Mouse (Mus musculus): ENCODE data around the gene Ifrd2. TPM values are rescaled to one million over a fixed set of nuclear protein-coding genes. Genes with fewer than 3 reads are reported as not detected.
"Not testable (repeated sequence)": the region's sequence is repeated elsewhere in the genome, so short reads cannot be mapped to it uniquely, and the experiment has no call there.

Gene Ifrd2
- total RNA-seq, 2 experiments from 2014 or later: 192 to 226 TPM

DNA sequence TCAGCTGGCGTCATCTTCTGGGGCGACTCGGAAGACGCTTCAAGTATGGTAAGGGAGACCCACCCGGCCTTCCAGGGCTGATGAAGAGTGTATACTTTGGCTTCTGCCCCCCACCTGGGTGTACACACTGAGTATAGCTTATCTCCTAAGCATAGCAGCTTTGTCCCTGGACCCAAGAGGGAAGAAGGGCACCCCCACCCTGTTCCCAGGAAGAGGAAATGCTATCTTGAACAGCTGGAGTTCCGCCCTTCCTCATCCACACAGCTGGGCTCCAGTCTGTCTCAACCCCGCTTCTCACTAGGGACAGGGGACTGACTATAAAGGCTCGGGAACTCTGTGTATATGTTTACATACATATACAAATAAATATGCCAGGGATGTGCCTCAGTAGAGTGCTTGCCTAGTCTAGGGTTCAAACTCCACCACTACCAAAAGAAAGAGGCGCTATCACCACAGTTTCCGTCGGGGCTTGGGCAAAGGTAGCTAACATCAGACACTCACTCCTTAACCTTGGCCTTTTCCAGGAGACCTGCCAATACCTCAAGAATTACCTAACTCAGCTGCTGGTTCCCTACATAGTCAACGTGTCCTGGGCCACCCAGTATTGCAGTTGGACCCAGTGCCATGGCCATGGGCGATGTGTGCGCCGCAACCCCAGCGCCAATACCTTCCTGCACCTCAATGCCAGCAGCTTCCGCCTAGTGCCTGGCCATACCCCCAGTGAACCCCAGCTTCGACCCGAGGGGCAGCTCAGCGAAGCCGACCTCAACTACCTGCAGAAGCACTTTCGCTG, 15.7 kb upstream of the Ifrd2 start:
- no peak for ATAC-seq (replicated peaks; ENCODE audit: low FRiP score, low TSS enrichment, poor library complexity, severe bottlenecking)

DNA sequence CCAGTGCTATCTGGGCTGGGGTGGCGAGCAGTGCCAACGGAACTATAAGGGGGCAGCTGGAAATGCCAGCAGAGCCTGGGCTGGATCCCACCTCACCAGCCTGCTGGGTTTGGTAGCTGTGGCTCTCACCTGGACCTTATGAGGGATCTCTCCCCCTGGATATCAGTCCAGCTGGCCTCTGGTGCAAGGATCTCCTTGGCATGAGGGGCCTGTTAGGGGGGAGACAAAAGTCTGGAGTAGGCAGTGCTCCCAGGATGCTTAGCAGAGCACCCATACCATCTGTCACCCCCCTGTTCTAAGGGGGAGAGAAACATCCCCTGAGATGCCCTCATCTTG, 15.1 kb upstream of the Ifrd2 start:
- no peak for ATAC-seq (replicated peaks; ENCODE audit: low FRiP score, low TSS enrichment, poor library complexity, severe bottlenecking)

DNA sequence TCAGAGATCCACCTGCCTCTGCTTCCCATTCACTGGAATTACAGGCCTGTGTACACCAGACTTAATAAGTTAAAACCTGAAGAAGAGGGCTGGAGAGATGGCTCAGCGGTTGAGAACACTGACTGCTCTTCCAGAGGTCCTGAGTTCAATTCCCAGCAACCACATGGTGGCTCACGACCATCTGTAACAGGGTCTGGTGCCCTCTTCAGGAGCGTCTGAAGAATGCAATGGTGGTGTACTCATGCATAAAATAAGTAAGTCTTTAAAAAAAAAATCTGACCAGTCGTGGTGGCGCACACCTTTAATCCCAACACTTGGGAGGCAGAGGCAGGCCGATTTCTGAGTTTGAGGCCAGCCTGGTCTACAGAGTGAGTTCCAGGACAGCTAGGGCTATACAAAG, 13.7 kb upstream of the Ifrd2 start:
- not testable (repeated sequence) for ATAC-seq (replicated peaks; ENCODE audit: low FRiP score, low TSS enrichment, poor library complexity, severe bottlenecking)

DNA sequence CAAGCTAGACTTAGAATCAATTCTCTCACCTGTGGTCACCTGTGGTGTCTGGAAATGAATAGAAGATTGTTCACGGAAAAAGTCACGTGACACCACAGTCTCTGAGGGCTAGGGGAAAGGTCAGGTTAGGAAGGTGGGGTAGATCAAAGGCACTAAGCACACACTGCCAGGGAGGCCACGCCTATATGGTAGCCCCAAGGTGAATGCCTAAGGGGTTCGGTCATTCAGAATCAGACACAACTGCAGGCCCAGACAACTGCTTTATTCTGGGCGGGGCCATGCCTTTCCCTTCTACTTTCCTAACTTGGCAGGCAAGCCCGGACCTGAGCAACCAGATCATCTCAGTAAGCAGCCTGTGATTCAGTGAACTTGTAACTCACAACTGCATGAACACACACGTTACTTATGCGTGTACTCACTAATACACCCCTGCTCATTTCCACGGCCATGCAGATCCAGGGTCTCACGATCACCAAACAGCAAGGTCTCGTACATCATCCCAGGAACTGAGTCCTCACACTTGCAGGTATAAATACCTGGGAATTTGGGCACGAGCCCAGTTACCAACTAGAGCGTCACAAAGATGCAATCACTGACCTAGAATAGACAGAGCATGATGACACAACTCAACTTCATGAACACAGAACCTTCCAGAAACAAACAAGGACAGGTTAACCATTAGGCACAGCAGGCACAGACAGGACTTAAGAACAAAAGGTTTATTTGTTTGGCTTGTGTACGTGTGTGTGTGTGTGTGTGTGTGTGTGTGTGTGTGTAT, 11.7 kb upstream of the Ifrd2 start:
- no peak for ATAC-seq (replicated peaks; ENCODE audit: low FRiP score, low TSS enrichment, poor library complexity, severe bottlenecking)

DNA sequence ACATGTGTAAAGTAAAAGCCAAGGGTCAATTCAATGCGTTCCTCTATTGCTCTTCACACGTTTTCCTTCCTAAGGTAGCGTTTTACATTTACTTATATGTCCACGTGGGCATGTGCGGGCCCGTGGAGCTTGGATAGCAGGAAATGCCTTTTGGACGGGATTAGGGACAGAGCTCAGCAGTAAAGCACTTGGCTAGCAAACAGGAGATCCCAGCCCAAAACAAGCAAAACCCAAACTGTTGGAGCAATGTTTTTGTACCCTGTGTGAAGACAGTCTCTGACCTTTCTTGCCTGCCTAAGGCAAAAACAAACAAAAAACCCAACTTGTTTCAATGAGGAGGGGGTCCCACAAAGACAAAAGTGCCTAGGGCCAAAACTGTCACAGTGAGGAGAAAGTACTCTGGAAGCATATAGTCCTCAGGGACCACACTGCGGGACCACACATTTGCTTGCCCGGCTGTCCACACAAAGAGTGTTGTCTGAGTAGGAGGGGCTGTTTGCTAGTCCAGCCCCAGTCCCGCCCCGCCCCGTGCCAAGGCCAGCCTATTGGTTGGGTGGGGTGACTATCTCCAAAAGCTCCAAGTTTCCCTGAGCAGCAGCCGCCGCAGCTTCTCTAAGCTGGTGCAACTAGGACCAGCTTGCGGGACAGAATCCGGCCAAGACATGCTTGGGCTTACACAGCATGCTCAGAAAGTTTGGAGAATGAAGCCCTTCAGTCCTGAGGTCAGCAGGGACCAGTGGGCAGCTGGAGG, 10.9 kb upstream of the Ifrd2 start, which contains the start of gene Hyal1:
Gene Hyal1 (plus strand): TSS at position 571 of the 751 bp plus-strand sequence.
- peak; percentile 77 for ATAC-seq (replicated peaks; ENCODE audit: low FRiP score, low TSS enrichment, poor library complexity, severe bottlenecking)

DNA sequence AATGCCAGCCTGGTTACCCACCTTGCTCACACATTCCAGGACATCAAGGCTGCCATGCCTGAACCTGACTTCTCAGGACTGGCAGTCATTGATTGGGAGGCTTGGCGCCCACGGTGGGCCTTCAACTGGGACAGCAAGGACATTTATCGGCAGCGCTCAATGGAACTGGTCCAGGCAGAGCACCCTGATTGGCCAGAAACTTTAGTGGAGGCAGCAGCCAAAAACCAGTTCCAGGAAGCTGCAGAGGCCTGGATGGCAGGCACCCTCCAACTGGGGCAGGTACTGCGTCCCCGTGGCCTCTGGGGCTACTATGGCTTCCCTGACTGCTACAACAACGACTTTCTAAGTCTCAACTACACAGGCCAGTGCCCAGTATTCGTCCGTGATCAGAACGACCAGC, 9.6 kb upstream of the Ifrd2 start:
- no peak for ATAC-seq (replicated peaks; ENCODE audit: low FRiP score, low TSS enrichment, poor library complexity, severe bottlenecking)

DNA sequence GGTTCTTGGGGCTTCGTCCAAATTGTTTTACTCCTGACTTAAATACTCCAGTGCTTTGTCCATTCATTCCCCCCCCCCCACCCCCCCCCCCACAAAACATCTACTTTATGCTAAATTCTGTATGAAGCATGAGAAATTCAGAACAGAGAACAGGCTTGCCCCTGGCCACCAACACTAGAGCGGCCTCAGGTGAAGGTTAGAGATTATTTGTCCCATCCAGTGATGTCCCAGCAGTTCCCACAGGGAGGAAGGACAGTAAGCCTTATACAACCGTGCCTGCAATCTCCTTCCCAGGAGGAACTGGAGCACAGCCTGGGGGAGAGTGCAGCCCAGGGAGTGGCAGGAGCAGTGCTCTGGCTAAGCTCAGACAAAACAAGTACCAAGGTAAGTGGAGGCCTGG, 8.9 kb upstream of the Ifrd2 start, which contains the start of gene Naa80:
Gene Naa80 (plus strand): TSS at position 301 of the 400 bp plus-strand sequence.
- ATAC-seq (replicated peaks; ENCODE audit: low FRiP score, low TSS enrichment, poor library complexity, severe bottlenecking): no peak

DNA sequence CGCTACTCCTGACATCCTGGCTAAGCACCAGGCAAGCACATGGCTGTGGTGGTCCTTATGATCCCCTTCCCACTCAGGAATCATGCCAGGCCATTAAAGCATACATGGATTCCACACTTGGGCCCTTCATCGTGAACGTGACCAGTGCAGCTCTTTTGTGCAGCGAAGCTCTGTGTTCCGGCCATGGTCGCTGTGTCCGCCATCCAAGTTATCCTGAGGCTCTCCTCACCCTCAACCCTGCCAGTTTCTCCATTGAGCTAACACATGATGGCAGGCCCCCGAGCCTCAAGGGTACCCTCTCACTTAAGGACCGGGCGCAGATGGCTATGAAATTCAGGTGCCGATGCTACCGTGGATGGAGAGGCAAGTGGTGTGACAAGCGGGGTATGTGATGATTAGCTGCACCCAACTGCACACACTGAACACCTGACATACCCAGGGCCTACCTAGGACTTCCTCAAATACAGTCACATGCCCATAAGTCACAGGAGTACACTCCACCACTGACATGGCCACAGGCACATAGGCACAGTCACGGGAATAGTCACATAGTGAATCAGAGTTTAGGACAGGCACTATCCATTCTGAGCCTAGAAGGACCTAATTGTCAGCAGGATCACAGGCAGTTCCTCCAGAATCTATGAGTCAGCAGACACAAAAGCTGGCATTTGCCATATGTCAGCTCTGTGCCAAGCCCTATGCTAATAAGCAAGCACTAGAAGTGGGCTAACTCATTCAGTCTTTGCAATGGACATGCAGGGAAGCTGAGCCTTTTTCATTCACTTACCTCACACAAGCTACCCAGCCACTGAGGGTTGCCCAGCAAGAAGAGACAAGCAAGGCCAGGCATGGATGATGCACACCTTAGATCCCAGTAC, 8.2 kb upstream of the Ifrd2 start:
- no peak for ATAC-seq (replicated peaks; ENCODE audit: low FRiP score, low TSS enrichment, poor library complexity, severe bottlenecking)

DNA sequence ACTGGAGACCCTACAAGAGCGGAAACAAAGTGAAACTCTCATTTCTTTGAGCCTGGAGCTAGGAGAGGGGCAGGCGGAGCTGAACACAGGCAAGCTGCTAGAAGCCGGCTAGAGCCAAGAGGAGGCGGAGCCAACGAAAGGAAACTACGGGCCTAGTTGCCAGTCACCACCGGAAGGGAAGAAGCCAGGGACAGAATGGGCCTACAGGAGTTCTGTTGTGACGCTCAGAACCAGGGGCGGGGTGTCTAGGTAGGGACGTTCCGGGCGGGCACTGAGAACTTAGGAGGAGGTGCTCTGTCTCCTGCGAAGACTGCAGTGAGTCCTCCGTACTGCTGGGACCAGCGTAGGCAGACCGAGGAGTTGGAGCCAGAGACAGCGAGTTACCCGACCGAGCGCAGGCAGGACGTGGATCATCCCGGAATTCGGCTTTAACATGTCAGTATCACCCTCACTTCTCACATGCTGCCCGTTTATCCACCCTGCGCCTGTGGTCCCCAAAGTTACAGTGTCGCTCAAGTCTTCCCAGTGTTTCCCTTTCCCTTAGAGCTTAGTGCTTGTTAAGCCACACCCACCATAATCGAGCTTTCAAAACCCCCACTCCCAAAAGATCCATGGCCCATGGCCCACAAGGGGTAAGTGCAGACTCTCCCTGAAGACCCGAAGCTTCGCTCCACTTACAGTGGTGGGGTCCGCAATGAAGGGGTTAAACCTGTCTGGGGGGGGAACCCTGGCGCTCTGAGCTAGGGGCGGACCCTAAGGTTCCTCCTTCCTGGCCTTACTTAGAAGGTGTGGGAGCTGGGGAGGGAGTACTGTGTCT, 6.7 kb upstream of the Ifrd2 start, which contains the start of gene Hyal3:
Gene Hyal3 (plus strand): TSS at position 318 of the 817 bp plus-strand sequence.
- peak; percentile 84 for ATAC-seq (replicated peaks; ENCODE audit: low FRiP score, low TSS enrichment, poor library complexity, severe bottlenecking)

DNA sequence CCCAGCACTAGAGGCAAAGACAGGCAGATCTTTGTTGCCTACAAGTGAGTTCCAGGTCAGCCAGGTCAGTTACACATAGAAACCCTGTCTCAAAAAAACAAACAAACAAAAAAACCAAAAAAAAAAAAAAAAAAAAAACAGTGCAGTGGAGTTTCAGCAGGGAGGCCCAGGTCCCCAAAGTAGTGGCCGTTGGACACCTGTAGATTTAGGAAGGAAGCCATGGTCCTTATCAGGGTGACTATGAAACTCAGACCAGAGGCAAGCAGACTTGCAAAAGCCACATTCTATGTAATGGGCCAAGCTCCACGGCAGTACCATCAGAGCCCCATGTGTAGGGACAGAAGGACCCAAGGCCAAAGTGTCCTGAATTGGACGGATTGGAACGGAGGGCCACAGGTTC, 5.9 kb upstream of the Ifrd2 start:
- ATAC-seq (replicated peaks; ENCODE audit: low FRiP score, low TSS enrichment, poor library complexity, severe bottlenecking): no peak

DNA sequence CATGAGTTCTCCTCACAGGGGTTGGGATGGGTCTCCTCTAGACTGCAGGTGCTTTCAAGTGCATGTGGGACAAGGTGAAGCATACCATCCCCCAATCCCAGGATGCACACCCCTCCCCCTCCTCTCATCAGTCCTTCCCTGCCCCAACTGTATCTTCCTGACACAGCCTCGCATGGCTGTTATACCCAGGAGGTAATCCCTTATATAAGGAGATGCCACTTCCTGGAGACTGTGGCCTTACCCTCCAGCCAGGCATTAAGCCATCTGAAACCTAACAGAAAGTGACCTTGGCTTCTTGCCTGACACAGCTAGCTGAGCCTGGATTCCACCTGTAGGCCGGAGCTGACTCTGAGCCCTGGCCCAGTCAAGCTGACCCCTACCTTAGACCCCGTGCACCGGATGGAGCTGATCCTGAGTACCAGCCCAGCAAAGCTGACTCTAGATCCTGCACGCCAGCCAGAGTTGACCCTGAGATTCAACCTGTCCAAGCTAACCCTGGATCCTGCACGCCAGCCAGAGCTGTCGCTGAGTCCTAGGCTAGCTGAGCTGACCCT, 4.9 kb upstream of the Ifrd2 start:
- no peak for ATAC-seq (replicated peaks; ENCODE audit: low FRiP score, low TSS enrichment, poor library complexity, severe bottlenecking)

DNA sequence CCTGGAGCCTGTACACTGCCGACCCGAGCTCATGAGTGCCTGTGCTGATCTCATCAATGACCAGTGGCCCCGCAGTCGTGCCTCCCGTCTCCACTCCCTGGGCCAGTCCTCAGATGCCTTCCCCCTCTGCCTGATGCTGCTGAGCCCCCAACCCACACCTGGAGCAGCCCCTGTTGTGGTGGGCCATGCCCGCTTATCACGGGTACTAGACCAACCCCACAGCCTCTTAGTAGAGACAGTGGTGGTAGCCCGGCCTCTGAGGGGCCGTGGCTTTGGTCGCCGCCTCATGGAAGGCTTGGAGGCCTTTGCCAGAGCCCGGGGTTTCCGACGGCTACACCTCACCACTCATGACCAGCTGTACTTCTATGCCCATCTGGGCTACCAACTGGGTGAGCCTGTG, 4.3 kb upstream of the Ifrd2 start:
- ATAC-seq (replicated peaks; ENCODE audit: low FRiP score, low TSS enrichment, poor library complexity, severe bottlenecking): no peak

DNA sequence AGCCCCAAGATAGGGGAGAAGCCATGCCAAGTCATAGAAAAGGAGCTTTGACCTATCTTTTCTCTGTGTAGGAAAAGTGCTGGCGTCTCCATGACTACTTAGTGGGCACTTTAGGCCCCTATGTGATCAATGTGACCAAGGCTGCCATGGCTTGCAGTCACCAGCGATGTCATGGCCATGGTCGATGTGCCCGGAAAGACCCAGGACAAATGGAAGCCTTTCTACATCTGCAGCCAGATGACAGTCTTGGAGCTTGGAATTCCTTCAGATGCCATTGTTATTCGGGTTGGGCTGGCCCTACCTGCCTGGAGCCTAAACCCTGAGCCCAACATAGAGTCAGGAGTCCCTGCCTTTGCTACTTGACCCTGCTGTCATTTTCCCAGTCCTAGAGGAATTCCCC, 938 bp upstream of the Ifrd2 start:
- ATAC-seq (replicated peaks; ENCODE audit: low FRiP score, low TSS enrichment, poor library complexity, severe bottlenecking): no peak

DNA sequence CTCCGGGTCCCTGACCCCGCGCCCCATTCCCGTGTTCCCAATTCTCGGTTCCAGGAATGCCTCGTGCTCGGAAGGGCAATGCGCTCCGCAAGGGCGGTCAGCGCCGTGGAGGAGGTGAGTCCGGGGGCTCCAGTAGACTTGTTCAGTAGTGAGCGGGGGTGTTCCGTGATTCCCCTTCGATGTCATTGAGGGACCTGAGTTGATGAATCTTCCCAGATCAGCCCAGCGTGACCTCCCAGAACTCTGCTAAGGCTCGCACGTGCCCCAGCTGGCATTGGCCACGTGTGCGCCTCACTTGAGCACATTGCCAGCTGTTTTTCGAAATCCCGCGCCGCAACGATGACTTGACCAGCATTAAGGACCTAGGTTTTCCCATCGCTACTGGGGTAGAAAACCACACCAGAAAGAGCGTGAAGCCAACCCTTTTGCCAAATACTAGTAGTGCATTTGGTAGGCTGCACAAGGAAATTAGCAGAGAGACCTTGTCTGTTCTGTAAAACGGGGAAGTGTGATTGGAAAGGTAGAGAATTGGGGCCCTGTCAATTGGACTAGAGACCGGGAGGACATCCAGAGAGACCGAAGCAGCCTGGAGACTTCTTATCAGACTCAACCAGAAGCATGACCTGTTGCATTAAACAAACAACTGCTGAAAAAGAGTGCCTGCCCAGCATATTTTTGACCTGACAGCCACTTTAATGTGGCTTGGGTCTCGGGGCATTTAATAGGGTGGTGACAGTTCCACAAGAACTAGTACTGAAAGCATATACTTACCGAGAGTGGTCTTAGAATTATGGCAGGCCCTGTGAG, 594 bp downstream of the Ifrd2 start:
- peak; percentile 25 for ATAC-seq (replicated peaks; ENCODE audit: low FRiP score, low TSS enrichment, poor library complexity, severe bottlenecking)

DNA sequence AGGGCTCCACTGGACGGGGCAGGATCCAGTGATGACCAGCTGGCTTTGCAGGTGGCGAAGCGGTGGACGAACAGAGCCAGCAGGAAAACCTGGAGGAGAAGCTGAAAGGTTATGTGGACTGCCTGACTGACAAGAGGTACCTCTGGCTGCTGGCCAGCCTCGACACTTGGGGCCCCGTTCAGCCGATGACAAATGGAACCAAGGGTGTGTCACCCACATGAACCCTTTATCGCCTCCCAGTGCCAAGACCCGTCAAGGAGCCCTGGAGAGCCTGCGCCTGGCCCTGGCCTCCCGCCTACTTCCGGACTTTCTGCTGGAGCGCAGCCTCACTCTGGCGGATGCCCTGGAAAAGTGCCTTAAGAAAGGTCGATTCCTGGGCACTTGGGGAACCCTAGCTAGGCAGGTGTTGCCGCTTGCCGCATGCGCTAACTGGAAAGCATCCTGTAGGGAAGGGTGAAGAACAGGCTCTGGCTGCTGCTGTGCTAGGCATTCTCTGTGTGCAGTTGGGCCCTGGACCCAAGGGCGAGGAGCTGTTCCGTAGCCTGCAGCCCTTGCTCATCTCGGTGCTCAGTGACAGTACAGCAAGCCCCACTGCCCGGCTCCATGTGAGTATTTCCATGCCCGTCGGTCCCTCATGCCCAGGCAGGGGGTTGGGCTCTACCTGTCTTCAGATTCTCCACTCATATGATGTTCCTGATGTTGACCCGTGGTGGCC, 2.8 kb downstream of the Ifrd2 start:
- peak; percentile 49 for ATAC-seq (replicated peaks; ENCODE audit: low FRiP score, low TSS enrichment, poor library complexity, severe bottlenecking)

DNA sequence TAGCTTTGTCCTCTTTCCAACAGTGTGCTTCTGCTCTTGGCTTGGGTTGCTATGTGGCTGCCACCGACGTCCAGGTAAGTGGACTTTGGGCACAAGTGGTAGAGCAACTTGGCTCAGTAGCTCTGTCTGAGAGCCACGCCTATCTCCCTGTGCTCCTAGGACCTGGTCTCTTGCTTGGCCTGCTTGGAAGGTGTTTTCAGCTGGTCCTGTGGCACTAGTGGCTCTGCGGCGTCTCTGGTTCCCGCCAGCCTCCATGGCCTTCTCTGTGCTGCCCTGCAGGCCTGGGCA, 3.3 kb downstream of the Ifrd2 start:
- ATAC-seq (replicated peaks; ENCODE audit: low FRiP score, low TSS enrichment, poor library complexity, severe bottlenecking): no peak

All from megakaryocyte-erythroid progenitor cell, adult 5-6 weeks (primary cell).